Mouse (Mus musculus) limb, embryonic 14.5 days (tissue): ENCODE data around the gene Gm5617. TPM values are rescaled to one million over a fixed set of nuclear protein-coding genes. Genes with fewer than 3 reads are reported as not detected.

ENCODE experiments used
- ATAC-seq: fragments of 200-750 bp; cut with Nextera tagmentation; 2 replicates; pipeline ENCODE4 v1.8.0; 2017; ENCODE audit warnings: low read depth, moderate number of reproducible peaks, moderate TSS enrichment; ENCODE audit not compliant: low FRiP score
- DNase-seq: peaks from one replicate; pipeline ENCODE4 v3.0.0-alpha.2; 2015; ENCODE audit warnings: low spot score
- H3K27ac ChIP-seq: fragments of 300-500 bp; sonication (generic); replicated peaks from 2 replicates; pipeline ENCODE4 v1.5.1; 2014; ENCODE audit warnings: low read depth, mild to moderate bottlenecking, low read length, moderate library complexity, mixed read lengths
- H3K27me3 ChIP-seq: fragments of 300-500 bp; sonication (generic); 2 replicates; pipeline ENCODE4 v1.6.1; 2014; ENCODE audit warnings: low read length, mixed read lengths; ENCODE audit not compliant: control insufficient read depth, insufficient read depth
- H3K36me3 ChIP-seq: fragments of 300-500 bp; sonication (generic); 2 replicates; pipeline ENCODE4 v1.6.1; 2014; ENCODE audit warnings: mild to moderate bottlenecking, low read length, moderate library complexity, mixed read lengths; ENCODE audit not compliant: control insufficient read depth, insufficient read depth
- H3K4me1 ChIP-seq: fragments of 300-500 bp; sonication (generic); 2 replicates; pipeline ENCODE4 v1.6.1; 2014; ENCODE audit warnings: antibody characterized with exemption, low read length, mixed read lengths; ENCODE audit not compliant: control insufficient read depth, insufficient read depth
- H3K4me2 ChIP-seq: fragments of 300-500 bp; sonication (generic); replicated peaks from 2 replicates; pipeline ENCODE4 v1.6.1; 2014; ENCODE audit warnings: low read depth, mild to moderate bottlenecking, low read length, moderate library complexity; ENCODE audit not compliant: severe bottlenecking
- H3K4me3 ChIP-seq: fragments of 300-500 bp; sonication (generic); replicated peaks from 2 replicates; pipeline ENCODE4 v1.5.1; 2014; ENCODE audit warnings: low read length
- H3K9ac ChIP-seq: fragments of 300-500 bp; sonication (generic); 2 replicates; pipeline ENCODE4 v1.6.1; 2014; ENCODE audit warnings: mild to moderate bottlenecking, low read depth, low read length, moderate library complexity; ENCODE audit not compliant: severe bottlenecking
- H3K9me3 ChIP-seq: fragments of 300-500 bp; sonication (generic); 2 replicates; pipeline ENCODE4 v1.6.1; 2016; ENCODE audit warnings: low read length; ENCODE audit not compliant: control insufficient read depth
- POLR2A ChIP-seq: fragments of 200-500 bp; IDR thresholded peaks from 2 replicates; pipeline ENCODE4 v1.8.0; 2012; ENCODE audit warnings: inconsistent platforms, mild to moderate bottlenecking, moderate library complexity, borderline replicate concordance; ENCODE audit not compliant: insufficient read depth, insufficient read length; ENCODE audit errors: extremely low read depth
- WGBS: fragments of 180-500 bp; shearing (Covaris S2); extraction: QIAGEN DNeasy Blood & Tissue Kit; methylation state at CpG from one replicate; pipeline ENCODE4 v1.1.7; 2014; 5-methylcytosine and 5-hydroxymethylcytosine counted together
- polyA plus RNA-seq, 2 experiments: library from polyadenylated mRNA; depleted of rRNA in 1 of 2; stranded (reverse) in 1 of 2; unstranded in 1 of 2; fragments of >200 nt; fragmentation: Nextera tagmentation in 1 of 2; extraction: Ambion mirVana in 1 of 2; gene quantifications; 2 replicates each; pipeline versions ENCODE4 v1.2.1 to v1.2.3; 2012 to 2014

Gm5617 gene
- 21.6 and 34.3 TPM in 2 replicates for polyA plus RNA-seq (2012; rRNA removed)
- 39.5 and 39.8 TPM in 2 replicates for polyA plus RNA-seq (2014; fragmentation: Nextera tagmentation; extraction: Ambion mirVana)

- Histone ChIP-seq H3K27ac (peak within 1 kb of the TSS; percentile 86), H3K36me3 (peaks cover 35% of the 10 kb centered on the region), H3K4me2 (peak within 1 kb of the TSS; percentile 63), H3K4me1 (peaks cover 10% of the 10 kb centered on the region; the same call in 1 of the 2 replicates), H3K27me3 (no peaks in the 10 kb centered on the region), H3K9me3 (0 out of 2 replicates have a peak, but pooled peaks cover 3% of the 10 kb centered on the region), H3K9ac (peak within 1 kb of the TSS; percentile 91), H3K4me3 (peak within 1 kb of the TSS; percentile 79)
- DNase-seq (peak; percentile 93), ATAC-seq (peak; percentile 100)
- TF ChIP-seq POLR2A: peak; percentile 94; the same call in 1 of the 2 replicates
- under 1% methylated on average over 63 of the region's 72 CpGs for WGBS
These were observed at the start of gene Gm5617, which contains the start of gene Rbm7 for GRCm38 (mm10) chr9:48494817-48495547. Gene Gm5617, plus strand, starts transcription at chr9:48495442. Gene Rbm7, minus strand, starts transcription at chr9:48495299.

- 31% methylated on average over 5 of the region's 5 CpGs for WGBS
- Histone ChIP-seq H3K4me3 (no peak overlapping the region), H3K4me1 (peaks cover 2% of the 10 kb centered on the region; the same call in 1 of the 2 replicates), H3K4me2 (no peak overlapping the region), H3K9me3 (no peaks in the 10 kb centered on the region), H3K9ac (no peak overlapping the region), H3K27ac (no peak overlapping the region), H3K36me3 (no peaks in the 10 kb centered on the region), H3K27me3 (no peaks in the 10 kb centered on the region)
- no peak for TF ChIP-seq POLR2A
- ATAC-seq (no peak), DNase-seq (no peak)
These were observed 47.4 kb upstream of the Gm5617 start for GRCm38 (mm10) chr9:48447783-48448209.

DNA sequence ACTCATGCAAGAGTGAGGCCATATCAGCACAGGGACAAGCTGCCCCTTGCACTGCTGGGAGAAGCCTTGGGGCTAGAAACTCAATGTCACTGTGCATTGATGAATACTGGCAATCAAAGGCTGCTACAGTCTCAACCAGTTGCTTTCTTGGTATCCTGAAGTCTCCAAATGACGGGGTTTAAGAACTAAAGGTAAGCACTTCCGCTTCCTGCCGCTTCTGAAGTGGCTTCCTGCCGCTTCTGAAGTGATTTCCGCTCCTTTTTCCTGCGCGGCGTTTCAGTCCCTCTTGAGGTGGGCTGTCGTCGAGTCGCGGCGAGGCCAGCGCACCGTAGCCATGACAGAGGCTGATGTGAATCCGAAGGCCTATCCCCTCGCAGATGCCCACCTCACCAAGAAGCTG is 45.2 kb upstream of the Gm5617 start:
- no peak for ATAC-seq
- Histone ChIP-seq H3K4me3 (no peak overlapping the region), H3K27ac (no peak overlapping the region), H3K4me2 (no peak overlapping the region), H3K9ac (no peak overlapping the region), H3K27me3 (no peaks in the 10 kb centered on the region), H3K9me3 (no peaks in the 10 kb centered on the region), H3K4me1 (peaks cover 2% of the 10 kb centered on the region; the same call in 1 of the 2 replicates), H3K36me3 (no peaks in the 10 kb centered on the region)
- 85% methylated on average over 17 of the region's 17 CpGs for WGBS
- TF ChIP-seq POLR2A: no peak
- no peak for DNase-seq

- ATAC-seq: no peak
- Histone ChIP-seq H3K36me3 (no peaks in the 10 kb centered on the region), H3K9me3 (no peaks in the 10 kb centered on the region), H3K4me1 (peaks cover 2% of the 10 kb centered on the region; the same call in 1 of the 2 replicates), H3K27me3 (no peaks in the 10 kb centered on the region), H3K4me3 (no peak overlapping the region), H3K4me2 (no peak overlapping the region), H3K27ac (no peak overlapping the region), H3K9ac (no peak overlapping the region)
- 88% methylated on average over 3 of the region's 3 CpGs for WGBS
- DNase-seq: no peak
- no peak for TF ChIP-seq POLR2A
These were observed 39.3 kb upstream of the Gm5617 start for GRCm38 (mm10) chr9:48455961-48456360.

GRCm38 (mm10) chr9:48458879-48459278 is 36.4 kb upstream of the Gm5617 start:
- no peak overlapping the region for H3K27ac ChIP-seq
- no peak for ATAC-seq
- no peak for DNase-seq
- no peak overlapping the region for H3K9ac ChIP-seq
- TF ChIP-seq POLR2A: no peak
- no peak overlapping the region for H3K4me2 ChIP-seq
- H3K4me3 ChIP-seq: no peak overlapping the region
- no peaks in the 10 kb centered on the region for H3K27me3 ChIP-seq
- WGBS: 68% methylated on average over 3 of the region's 3 CpGs
- no peaks in the 10 kb centered on the region for H3K4me1 ChIP-seq
- H3K9me3 ChIP-seq: no peaks in the 10 kb centered on the region
- H3K36me3 ChIP-seq: no peaks in the 10 kb centered on the region
